Mouse (Mus musculus) layer of hippocampus, adult 9-10 months (tissue): ENCODE results near the gene Dlg1.

Experiments used
- DNase-seq: peaks from one replicate; pipeline ENCODE4 v3.0.0; 2022; ENCODE audit warnings: low spot score

Dlg1 gene

DNA sequence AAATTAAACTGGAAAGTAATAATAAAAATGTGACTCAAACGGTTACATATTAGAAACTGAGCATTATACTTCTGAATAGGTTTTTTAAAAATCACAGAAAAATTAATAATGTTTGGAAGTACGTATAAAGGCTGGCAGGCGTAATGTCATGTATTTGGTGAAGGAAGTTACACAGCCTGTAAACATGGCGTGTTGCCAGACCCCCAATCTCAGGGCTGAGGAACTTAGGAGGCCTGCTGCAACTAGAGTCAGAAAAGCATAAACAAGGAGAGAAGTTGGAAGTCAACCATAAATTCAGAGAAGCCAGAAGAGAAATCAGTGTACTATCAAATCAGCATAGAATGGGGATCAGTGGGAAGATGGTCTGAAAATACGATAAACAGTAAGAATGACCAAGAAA is 200.7 kb downstream of the Dlg1 start:
- no peak for DNase-seq

DNA sequence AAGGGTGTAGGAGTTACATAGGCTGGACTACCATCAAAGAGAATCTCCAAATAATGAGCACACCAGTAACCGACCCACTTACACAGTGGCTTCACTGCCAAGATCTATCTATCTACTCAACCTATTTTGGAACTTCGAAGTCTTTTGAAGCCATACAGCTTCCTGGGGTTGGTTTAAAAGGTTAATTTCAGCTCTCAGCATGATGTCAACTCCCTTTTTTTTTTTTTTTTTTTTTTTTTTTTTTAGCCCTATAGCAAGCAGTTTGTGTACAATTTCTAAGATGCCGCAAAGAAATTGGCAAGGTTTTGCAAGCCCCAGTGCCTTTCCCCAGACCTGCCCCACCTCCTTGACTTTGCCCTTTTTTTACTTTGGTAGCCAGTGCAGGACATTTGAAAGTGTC is 202.0 kb downstream of the Dlg1 start:
- no peak for DNase-seq

DNA sequence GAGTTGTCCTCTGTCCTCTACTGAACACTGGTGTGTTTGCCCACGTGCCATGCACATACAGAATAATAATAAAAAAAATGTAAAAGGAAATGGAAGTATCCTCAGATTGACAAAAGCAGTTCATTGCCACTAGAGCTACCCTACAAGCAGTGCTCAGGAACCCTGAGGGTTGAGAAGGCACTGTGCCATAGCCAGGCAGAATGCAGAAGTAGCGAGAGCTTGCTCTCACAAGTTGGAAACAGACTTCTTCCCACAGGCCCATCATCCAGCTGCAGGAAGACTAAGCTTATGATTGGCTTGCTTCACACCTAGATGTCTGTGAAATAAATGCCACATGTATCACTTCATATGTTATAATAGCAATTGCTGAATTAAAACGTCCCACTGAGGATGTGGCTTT is 203.7 kb downstream of the Dlg1 start:
- DNase-seq, result no peak

DNA sequence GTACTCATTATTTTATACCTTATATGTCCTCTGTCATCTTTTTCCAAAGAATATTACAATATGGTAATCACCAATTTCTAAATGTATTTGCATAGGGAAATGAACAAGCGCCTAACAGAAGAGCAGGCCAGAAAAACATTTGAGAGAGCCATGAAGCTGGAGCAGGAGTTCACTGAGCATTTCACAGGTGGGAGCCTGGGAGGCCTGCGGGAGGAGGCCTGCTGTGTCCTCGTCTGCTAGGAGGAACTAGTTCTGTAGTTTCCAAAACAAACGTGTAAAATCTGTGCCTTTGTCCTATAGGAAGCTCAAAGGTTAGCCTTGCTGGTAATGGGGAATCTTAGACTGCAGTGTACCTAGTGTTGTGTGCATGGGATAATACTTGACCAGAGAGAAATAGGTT is 204.5 kb downstream of the Dlg1 start:
- DNase-seq, result no peak

DNA sequence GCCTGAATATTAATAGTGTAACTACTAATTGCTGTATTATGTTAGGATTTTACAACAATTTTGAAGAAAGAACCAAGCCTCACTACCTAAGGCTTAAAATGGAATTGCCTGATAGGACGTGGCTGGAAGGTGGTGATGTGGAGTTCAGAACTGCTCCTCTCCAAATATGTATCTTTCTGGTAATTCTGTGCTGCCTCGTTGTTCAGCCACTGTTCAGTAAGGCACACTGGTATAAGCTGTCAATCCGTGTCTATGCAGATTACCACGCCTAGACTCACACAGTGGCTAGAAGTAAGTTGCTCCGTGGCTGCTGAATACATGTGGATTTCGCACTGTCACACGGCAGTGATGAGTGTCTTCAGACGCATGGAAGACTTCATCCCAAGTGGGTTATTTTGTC is 210.5 kb downstream of the Dlg1 start:
- DNase-seq, result no peak

DNA sequence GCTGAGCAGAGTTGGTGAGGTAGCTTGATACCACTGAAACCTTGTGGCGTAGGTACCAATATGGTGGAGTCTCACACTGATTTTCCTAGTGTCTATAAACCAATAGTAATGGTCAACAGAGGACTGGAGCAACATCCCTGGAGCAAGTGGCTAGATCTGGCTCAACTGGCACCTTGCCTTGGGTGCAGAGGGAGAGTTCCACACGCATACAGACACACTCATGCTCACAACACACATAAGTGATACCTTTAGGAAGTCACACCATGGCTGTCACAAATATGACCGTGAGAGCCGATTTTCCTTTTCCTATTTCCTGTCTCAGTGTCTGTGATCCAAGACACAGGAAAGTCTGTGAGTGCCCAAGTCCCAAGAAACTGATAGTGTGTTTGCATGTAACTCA is 212.1 kb downstream of the Dlg1 start:
- DNase-seq, result no peak

DNA sequence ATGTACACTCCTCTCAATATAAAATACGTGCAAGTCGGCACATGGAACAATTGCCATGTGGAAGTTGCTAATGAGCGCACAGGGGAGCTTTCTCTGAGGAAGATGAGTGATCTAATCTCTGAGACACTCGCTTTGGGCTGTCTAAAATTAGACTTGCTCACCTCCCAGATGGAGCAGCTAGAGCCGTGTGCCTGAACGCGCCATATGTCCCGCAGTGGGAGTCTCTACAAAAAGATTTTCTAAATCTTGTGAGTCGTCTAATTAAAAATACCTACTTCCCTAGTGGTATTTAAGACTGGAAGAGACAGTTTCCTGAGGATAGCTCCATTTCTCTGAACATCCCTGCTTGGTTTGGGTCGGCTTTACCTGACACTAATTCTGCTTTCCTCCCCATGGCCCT is 213.1 kb downstream of the Dlg1 start:
- DNase-seq, result no peak

DNA sequence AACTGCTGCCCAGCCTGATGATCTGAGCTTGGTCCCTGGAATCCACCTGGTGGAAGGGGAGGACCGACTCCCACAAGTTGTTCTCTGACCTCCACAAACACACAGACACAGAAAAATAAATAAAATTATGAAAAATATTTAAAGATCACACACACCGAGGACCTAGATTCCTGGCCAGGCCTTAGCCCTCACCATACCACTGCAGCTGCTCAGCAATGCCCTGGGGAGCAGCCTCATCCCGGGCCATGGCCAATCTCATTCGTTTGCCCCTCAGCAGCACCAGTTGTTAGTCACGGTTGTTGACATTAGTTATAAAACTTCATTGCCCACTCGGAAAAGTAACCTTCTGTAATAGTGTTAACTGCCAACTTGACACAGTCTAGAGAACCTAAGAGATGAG is 214.8 kb downstream of the Dlg1 start:
- DNase-seq, result no peak

DNA sequence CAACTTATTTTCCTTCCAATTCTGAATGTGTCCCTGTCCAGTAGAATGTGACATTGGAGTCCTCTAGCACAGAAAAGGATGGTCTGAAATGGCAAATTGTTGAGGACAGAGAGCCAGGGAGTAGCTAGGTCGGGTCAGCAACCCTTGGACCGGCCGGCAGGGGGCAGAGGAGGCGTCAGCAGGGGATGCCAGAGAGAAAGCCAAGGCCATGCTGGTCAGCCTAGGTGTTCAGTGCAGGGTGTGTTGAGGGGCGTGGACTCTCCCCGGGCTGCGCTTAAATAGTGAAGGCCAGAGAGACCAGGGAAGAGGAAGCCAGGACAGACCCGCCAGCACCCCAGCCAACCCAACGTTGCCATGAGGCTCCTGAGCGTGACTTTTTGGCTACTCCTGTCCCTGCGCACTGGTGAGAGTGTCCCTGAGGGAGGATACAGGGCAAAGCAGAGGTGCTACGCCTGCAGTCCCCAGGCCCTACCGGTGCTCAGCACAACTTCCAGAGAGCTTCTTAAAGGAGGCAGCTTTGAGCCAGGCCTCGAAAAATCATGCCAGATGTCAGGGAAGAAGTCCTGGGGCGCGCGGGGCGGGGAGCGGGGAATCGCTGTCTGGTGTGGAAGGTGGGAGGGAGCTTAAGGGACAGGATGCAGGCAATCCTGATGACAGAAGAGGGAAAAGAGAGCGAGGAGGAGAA is 215.5 kb downstream of the Dlg1 start, which contains the start of gene Meltf:
Meltf (plus strand) TSS at position 238 of the 685 bp plus-strand sequence.
- no peak for DNase-seq

DNA sequence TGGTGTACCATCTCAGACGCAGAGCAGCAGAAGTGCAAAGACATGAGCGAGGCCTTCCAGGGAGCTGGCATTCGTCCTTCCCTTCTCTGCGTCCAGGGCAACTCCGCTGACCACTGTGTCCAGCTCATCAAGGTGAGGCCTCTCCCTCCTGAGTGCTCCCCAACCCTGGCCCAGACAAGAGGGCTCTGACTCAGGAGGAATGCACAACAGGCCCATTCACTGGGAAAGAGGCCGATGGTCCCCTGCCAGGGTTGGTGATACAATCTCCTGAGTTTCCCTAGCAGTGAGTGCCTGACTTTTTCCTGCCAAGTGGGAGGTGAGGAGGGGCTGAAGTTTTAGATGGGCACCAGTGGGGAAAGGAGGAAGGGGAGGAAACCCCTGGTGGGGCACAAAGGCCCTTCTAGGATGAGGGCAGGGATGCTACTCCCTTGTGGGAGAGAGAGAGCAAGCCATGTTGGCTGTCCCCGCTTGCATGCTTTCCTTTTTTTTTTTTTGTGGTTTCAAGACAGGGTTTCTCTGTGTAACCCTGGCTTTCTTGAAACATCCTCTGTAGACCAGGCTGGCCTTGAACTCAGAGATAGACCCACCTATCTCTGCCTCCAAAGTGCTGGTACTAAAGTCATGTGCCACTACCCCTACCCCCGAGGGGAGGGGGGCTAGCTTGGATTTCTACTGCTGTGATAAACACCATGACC is 217.1 kb downstream of the Dlg1 start:
- no peak for DNase-seq

DNA sequence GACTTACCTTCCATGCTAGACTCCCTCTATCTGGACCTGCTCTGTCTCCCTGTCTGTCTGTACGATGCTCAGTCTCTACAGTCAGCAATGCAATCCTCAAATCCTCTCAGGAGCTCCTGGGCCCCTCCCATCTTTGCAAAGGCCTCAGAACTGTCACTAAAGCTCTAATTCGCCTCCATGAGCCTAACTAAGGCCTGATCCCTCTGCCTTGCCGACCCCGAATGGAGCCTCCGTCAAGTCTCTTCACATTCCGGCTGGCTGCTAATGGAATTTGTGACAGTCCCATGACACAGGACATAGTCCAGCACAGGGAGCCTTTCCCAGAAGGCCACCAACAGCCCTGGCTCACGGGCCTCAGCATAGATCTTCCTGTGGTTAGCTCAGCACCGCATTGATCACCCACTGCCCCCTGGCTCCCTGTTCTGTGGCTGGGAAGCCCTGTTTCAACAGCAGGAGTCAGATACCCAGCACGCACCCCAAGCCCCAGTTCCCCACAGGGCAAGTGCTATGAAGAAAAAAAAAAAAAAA is 219.2 kb downstream of the Dlg1 start:
- no peak for DNase-seq

DNA sequence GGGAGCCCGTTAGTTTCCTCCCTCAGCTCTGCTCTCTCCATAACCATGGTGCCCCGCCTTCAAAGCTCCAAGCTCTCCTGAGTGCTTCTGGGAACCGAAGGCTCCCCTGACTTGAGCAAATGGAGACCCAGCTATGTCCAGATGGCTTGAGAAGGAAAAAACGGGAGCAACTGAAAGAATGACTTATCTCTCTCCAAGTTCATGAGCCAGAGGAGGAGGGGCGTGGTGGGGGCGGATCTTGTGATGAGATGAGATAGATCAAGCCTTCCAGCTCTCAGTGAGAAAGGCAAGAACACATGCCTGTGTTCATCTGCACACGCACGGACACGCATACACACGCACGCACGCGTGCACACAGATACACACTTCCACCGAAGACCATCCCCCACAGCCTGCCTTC is 220.1 kb downstream of the Dlg1 start:
- no peak for DNase-seq

DNA sequence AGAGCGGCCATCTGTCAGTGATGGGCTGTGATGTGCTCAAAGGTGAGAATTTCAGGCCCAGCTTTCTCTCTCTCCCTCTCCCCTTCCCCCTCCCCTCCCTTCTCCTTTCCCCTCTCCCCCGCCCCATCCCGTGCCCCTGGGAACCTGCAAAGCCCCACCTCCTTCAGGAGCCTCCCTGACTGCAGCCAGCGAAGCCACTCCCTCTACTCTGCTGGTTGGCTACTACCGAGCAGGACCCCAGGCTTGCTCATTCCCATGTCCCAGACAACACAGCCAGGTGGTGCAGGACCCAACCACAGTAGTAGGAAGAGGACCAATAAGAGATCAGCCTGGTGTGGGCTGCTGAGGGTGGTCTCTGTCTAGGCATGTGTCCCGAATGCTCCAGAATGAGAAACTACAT is 220.7 kb downstream of the Dlg1 start:
- no peak for DNase-seq

DNA sequence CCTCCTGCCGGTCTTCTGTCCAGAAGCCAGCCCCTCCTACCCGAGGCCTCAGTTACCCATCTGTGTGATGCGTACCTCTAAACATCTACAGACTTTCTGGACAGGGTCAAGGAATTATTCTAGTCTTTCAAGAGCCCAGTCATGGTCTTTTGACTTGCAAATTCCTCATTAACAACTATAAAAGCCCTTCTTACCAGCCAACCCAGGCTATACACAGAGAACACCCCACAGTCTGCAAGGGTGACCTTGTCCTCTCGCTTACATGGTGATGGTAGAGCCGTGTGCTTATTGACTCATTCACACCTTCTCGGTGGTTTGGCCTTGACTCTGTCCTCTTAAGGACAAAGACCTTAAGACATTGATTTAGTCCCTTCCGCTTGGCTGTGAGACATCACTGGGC is 227.7 kb downstream of the Dlg1 start:
- no peak for DNase-seq

DNA sequence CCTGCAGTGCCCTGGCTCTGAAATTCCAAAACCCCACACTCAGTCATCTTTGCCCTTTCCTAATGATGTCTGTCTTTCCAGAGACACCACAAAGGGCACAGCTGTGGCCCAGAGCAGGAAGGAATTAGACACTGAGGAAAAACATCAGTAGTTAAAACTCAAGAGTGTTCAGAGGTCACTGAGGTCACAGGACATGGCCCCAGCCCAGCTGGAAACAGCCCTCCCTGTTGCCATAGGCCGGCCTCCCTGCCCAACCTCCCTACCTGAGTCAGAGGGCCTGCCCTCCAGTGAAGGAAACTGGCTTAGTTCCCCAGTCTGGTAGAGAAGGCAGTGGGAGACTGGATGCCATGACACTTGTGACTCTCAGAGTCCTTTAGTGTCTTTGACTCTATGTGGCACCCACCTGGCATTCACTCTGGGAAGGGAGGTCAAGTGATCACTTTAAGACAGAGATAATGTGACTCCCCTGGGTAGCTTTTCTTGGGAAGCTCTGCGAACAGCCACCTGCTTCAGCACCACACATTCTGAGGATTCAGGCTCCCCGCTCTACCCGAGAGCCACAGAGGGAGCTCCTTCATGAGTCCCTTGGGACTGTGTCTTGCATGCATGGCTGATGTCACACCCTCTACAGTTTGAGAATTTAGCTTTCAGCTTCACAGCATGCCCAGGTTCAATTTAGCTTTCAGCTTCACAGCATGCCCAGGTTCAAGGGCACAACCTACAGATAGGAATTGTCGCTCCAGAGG is 230.3 kb downstream of the Dlg1 start:
- no peak for DNase-seq

DNA sequence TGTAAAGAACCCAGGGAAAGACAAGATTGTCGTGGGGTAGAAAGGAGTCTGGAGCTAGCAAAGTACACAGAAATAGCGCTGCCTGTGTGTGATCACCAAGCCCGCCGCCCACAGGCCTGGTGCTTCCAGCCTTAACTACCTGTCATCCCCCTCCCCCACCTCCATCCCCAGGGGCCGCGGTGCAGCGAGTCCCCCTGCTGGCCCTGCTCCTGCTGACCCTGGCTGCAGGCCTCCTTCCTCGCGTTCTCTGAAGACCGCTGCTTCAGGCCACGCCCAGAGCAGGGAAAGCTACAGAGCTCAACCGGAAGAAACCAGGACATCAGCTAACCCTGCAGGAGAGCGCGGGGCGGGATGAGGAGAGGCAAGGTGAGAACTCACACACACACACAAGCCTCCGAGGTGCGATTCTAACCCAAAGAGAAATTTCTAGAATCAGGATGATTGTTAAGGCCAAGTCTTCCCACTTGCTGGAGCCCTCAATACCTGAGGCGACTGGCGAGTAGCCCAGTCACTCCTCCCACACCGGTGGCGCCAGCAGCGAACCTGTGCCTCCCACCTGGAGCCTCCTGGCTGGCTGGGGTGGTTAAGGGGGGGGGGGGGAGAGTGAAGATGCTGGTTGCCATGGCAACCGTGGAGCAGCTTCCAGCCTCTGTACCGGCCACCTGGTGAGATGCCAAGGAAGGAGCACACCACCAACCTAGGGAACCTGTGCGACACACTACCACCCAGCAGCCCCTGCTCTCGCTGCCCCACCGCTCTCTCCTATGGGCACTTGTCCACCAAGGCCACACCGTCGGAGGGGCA is 233.9 kb downstream of the Dlg1 start:
- DNase-seq, result no peak

DNA sequence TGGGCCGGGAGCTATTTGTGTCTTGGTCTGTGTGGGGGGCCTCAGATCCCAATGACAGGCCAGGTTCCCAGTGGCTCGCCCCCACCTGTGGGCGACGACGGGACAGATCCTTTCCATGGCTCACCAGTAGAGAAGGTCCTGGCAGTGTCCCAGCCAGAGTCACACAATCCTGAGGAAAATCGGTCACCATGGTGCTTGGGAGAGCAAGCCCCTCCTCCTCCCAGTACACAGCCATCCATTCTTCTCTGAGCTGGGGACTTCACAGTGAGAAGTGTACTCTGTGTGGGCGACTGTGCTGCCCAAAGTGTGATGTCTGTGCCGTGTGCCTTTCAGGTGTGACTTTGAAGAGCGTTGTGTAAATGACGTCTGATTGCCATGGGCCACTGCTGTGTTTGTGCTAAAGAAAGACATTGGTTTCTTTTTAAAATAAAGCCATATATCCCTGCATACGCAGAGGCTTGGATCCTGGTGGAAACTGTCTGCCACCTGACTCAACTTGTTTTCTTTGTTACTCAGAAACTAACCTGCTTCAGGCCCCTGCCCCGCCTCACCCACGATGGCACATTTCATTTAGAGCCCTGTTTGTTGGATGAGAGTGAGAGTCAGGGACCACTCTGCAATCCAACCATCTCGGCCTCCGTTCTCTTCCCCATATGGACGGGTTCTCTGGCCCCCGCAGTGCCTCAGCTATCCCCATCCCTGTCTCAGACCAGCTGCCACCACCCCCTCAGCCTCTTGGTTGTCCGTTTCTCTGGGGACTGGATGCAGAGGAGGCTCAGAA is 235.5 kb downstream of the Dlg1 start:
- DNase-seq, result peak; percentile 65

DNA sequence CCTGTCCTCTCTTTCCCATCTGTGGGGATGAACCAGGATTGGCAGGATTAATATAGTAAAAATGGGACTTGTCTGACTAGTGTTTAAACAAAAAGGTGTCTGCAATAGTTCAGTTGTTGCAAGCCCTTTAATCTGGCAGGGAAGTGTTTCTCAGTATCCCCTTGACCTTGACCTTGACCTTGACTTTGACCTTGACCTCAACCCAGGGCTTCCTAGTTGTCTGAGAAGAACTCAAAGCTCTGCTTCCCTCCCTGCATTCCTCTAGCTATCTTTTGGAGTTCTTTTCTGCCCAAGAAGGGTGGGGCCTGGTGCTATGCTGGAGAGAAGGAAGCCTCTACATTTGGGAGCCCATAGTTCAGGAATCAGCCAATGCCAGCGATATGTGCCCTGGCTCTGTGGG is 238.6 kb downstream of the Dlg1 start:
- no peak for DNase-seq

DNA sequence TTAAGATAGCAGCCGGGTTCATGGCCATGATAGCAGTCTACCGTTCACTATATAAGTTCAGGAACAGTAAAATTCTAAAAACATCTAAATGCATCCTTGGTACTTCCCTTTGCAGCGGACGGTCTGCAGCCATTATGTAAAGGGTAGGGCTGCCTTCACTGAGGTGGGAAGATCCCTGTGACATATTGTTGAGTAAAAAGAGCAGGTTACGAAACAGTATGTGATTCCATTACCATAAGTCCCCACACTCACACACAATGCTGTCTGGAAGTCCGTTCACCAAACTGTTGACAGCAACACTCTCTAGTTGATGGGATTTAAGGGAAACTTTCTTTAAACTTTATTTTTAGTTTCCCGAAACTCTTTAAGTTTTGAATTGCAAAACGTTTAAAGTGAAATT is 240.0 kb downstream of the Dlg1 start:
- no peak for DNase-seq

DNA sequence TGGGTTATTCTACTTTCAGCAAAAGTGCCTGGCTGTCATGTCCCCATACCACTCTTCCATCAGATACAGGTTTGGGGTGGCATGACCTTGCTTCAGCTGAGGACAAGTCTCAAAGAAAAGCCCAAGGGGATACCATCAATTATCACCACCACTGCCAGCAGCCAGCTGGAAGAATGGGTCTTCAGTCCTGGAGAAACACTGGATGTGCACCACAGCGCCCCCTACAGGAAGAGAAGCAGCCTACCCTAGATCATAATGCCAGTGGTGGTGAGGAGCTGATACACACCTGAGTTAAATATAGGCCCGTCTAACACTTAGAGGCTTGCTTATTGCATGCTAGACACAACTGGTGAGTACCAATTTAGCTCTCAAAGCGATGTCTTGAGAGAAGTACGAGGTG is 242.1 kb downstream of the Dlg1 start:
- no peak for DNase-seq
